Mouse (Mus musculus) intestine, postnatal 0 days (tissue): Measurements from ENCODE around the gene Tspan32. TPM values are rescaled to one million over a fixed set of nuclear protein-coding genes. Genes with fewer than 3 reads are reported as not detected.

Experiments used
- ATAC-seq: fragments of 200-750 bp; cut with Nextera tagmentation; 2 replicates; pipeline ENCODE4 v1.8.0; 2017; ENCODE audit warnings: mild to moderate bottlenecking, moderate TSS enrichment, moderate library complexity
- H3K27ac ChIP-seq: fragments of 300-500 bp; sonication (generic); 2 replicates; pipeline ENCODE4 v1.5.1; 2014; ENCODE audit warnings: mild to moderate bottlenecking, low read depth, low read length, moderate library complexity
- H3K27me3 ChIP-seq: fragments of 300-500 bp; sonication (generic); replicated peaks from 2 replicates; pipeline ENCODE4 v1.6.1; 2014; ENCODE audit warnings: low read length, mixed read lengths; ENCODE audit not compliant: control insufficient read depth, insufficient read depth
- H3K36me3 ChIP-seq: fragments of 300-500 bp; sonication (generic); 2 replicates; pipeline ENCODE4 v1.6.1; 2014; ENCODE audit warnings: mild to moderate bottlenecking, moderate library complexity; ENCODE audit not compliant: control insufficient read depth, insufficient read depth
- H3K4me1 ChIP-seq: fragments of 300-500 bp; sonication (generic); replicated peaks from 2 replicates; pipeline ENCODE4 v1.6.1; 2014; ENCODE audit warnings: antibody characterized with exemption, low read length, mixed read lengths; ENCODE audit not compliant: control insufficient read depth, insufficient read depth
- H3K4me2 ChIP-seq: fragments of 300-500 bp; sonication (generic); replicated peaks from 2 replicates; pipeline ENCODE4 v1.6.1; 2014; ENCODE audit warnings: low read depth, mild to moderate bottlenecking, moderate library complexity
- H3K4me3 ChIP-seq: fragments of 300-500 bp; sonication (generic); 2 replicates; pipeline ENCODE4 v1.5.1; 2014; ENCODE audit warnings: low read depth, low read length
- H3K9ac ChIP-seq: fragments of 300-500 bp; sonication (generic); 2 replicates; pipeline ENCODE4 v1.6.1; 2014; ENCODE audit warnings: mild to moderate bottlenecking, low read depth, low read length
- H3K9me3 ChIP-seq: fragments of 300-500 bp; sonication (generic); 2 replicates; pipeline ENCODE4 v1.6.1; 2016; ENCODE audit warnings: mixed run types; ENCODE audit not compliant: control insufficient read depth
- CTCF ChIP-seq: sonication (generic); IDR thresholded peaks from 2 replicates; pipeline ENCODE4 v1.5.1; 2016; ENCODE audit warnings: low read depth, mild to moderate bottlenecking, control low read depth, antibody characterized with exemption, moderate library complexity
- WGBS: fragments of 180-500 bp; shearing (Covaris S2); extraction: QIAGEN DNeasy Blood & Tissue Kit; methylation state at CpG from one replicate; pipeline ENCODE4 v1.1.7; 2014; 5-methylcytosine and 5-hydroxymethylcytosine counted together
- polyA plus RNA-seq: library from polyadenylated mRNA; unstranded; fragments of >200 nt; fragmentation: Nextera tagmentation; extraction: Ambion mirVana; gene quantifications from 2 replicates; pipeline ENCODE4 v1.2.1, GENCODE M21; 2015

The Tspan32 gene
- polyA plus RNA-seq, 1 experiment from 2014 or later, result 0.74 TPM

DNA sequence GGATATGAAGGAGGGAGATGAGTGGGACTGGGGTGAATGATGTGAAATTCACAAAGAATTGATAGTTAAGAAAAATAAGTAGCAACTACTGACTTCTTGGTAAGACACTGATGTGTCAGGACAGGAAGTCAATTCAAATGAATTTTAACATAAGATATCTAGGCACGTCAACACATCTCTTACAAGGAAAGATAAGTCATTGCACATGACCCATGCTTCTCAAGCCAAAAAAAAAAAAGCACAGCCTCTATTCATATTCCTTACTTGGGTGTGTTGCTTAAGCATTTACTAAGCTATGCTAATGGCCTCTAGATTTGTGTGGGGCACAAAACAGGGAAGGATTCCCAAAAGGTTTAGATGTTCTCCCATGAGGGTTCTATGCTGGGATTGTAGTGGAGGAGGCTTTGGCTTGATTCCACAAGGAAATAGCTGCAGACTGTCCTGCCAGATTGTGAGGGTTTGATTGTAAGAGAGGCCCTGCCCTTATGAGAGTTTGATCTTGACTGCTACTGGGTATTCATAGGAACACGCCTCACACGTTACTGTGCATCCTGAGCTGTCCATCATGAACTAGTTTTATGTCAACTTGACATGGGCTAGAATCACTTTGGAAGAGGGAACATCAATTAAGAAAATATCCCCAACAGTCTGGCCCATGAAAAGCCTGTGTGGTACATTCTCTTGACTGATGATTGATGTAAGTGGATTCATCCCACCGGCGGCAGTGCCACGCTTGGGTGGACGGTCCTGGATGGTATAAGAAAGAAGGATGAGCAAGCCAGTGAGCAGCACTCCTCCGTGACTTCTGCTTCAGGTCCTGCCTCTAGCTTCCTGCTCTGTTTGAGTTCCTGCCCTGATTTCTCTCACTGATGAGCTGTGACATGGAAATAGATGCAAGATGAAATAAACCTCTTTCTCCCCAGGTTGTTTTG is 29.9 kb downstream of the Tspan32 start:
- no peaks in the 10 kb centered on the region for H3K9me3 ChIP-seq
- H3K4me3 ChIP-seq, result no peak overlapping the region
- no peak overlapping the region for H3K9ac ChIP-seq
- H3K4me1 ChIP-seq, result no peaks in the 10 kb centered on the region
- no peak for TF ChIP-seq CTCF
- peaks cover 3% of the 10 kb centered on the region; the same call in 1 of the 2 replicates for H3K27me3 ChIP-seq
- no peak overlapping the region for H3K27ac ChIP-seq
- H3K4me2 ChIP-seq, result no peak overlapping the region
- 87% methylated on average over 8 of the region's 8 CpGs for WGBS
- no peak for ATAC-seq
- no peaks in the 10 kb centered on the region for H3K36me3 ChIP-seq

DNA sequence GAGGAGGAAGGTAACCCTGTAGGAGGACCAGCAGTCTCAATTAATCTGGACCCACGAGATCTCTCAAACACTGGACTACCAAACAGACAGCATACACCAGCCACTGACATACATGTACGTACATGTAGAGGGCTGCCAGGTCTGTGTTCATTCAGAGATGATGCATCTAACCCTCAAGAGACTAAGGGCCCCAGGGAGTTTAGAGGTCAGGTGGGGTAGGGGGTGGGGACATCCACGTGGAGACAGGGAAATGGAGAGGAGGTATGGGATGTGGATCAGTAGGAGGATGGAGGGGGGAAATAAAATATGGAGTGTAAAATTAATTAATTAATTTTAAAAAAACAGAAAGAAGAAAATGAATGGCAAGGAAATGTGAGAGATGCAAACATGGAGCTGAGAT is 31.9 kb downstream of the Tspan32 start:
- no peak overlapping the region for H3K27ac ChIP-seq
- 79% methylated on average over 3 of the region's 3 CpGs for WGBS
- no peak overlapping the region for H3K4me3 ChIP-seq
- ATAC-seq, result no peak
- H3K4me2 ChIP-seq, result no peak overlapping the region
- H3K4me1 ChIP-seq, result 0 out of 2 replicates have a peak, but pooled peaks cover 4% of the 10 kb centered on the region
- no peaks in the 10 kb centered on the region for H3K9me3 ChIP-seq
- peaks cover 3% of the 10 kb centered on the region; the same call in 1 of the 2 replicates for H3K27me3 ChIP-seq
- H3K9ac ChIP-seq, result no peak overlapping the region
- TF ChIP-seq CTCF, result no peak
- H3K36me3 ChIP-seq, result no peaks in the 10 kb centered on the region

DNA sequence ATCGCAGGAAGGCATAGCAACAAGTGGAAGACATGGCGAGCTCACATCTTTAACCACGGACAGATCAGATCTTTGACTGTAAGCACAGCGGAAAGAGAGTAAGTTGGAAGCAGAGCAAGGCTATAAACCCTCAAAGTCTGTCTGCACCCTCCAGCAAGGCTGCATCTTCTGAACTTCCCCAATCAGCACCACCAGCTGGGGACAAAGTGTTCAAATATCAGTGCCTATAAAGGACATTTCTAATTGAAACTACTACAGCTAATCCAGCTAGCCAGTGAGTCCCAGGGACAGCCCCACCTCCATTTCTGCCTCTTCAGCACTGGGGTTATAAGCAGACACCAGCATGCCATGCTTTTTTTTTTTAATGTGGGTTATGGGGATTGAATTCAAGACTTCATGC is 32.5 kb downstream of the Tspan32 start:
- TF ChIP-seq CTCF, result no peak
- 91% methylated on average over 4 of the region's 4 CpGs for WGBS
- ATAC-seq, result no peak

DNA sequence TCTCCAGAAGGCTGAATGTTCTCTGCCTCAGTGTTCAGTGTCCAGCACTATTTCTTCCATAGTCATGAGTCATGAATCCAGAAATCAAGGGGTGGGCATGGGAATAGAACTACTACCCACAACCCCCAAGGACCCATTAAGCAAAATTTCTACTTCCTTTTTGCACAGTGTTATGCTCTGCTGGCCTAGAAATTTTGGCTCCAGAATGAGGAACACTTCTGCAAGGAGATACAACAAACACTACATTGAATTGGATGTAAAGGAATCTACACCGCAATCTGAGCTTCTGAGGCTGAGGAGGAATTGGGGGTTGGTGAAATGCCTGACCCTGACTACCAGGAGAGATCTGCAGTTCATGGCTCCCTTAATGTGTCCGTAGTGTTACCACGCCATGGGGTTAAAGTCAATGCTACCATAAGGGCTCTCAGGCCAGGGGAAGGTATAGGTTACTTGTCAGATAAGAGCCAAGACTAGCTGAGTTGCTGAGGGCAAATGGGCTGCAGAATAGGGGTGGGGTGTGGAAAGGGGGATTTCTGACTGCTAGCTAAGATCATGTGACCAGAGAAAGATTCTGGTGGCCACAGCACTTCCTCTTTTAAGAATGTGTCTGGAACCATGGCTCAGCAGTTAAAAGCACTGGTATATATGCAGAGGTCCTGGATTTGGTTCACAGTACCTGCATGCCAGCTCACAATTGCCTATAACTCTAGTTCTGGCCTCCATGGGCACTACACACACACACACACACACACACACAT is 33.5 kb downstream of the Tspan32 start:
- H3K4me2 ChIP-seq, result no peak overlapping the region
- H3K4me3 ChIP-seq, result no peak overlapping the region
- no peak for ATAC-seq
- TF ChIP-seq CTCF, result no peak
- no peaks in the 10 kb centered on the region for H3K36me3 ChIP-seq
- 91% methylated on average over 3 of the region's 3 CpGs for WGBS
- no peaks in the 10 kb centered on the region for H3K9me3 ChIP-seq
- no peak overlapping the region for H3K9ac ChIP-seq
- no peak overlapping the region for H3K27ac ChIP-seq
- peaks cover 3% of the 10 kb centered on the region; the same call in 1 of the 2 replicates for H3K27me3 ChIP-seq
- H3K4me1 ChIP-seq, result 0 out of 2 replicates have a peak, but pooled peaks cover 8% of the 10 kb centered on the region

More for the DNA sequence above, 32.5 kb downstream of the Tspan32 start:
- H3K36me3 ChIP-seq, result no peaks in the 10 kb centered on the region
- H3K9me3 ChIP-seq, result no peaks in the 10 kb centered on the region
- H3K27ac ChIP-seq, result no peak overlapping the region
- no peak overlapping the region for H3K4me3 ChIP-seq
- 0 out of 2 replicates have a peak, but pooled peaks cover 8% of the 10 kb centered on the region for H3K4me1 ChIP-seq
- no peak overlapping the region for H3K4me2 ChIP-seq
- no peak overlapping the region for H3K9ac ChIP-seq
- peaks cover 3% of the 10 kb centered on the region; the same call in 1 of the 2 replicates for H3K27me3 ChIP-seq

DNA sequence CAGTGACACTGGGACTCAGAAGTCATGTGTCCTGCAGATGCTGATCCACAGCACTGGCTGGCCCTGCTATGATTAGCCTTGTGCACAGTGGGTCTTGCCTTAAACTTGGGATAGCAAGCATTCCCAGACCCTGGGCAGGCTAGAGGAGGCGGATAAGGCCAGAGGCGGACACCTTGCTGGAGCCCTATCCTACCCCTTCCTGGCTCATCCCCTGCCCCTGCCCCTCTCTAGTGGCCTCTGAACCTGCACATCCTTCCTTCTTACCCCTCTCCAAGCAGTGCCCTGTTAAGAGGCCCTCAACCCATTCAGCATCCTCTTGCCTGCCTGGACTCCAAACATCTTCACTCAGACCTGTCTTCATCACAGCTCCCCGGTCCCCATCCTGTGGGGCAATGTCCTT is 35.7 kb downstream of the Tspan32 start:
- 96% methylated on average over 3 of the region's 3 CpGs for WGBS
- no peak for ATAC-seq
- Histone ChIP-seq H3K4me2 (no peak overlapping the region), H3K9me3 (no peaks in the 10 kb centered on the region), H3K27ac (no peak overlapping the region), H3K27me3 (peaks cover 3% of the 10 kb centered on the region; the same call in 1 of the 2 replicates), H3K9ac (no peak overlapping the region), H3K4me1 (0 out of 2 replicates have a peak, but pooled peaks cover 8% of the 10 kb centered on the region), H3K36me3 (no peaks in the 10 kb centered on the region), H3K4me3 (no peak overlapping the region)
- TF ChIP-seq CTCF, result no peak
